Mouse (Mus musculus): ENCODE results near the gene Gm48551.

- no peak for TF ChIP-seq POLR2A (IDR thresholded peaks at IDR 0.05; ENCODE audit: extremely low read depth, insufficient read depth, low read length)
- TF ChIP-seq CTCF (IDR thresholded peaks at IDR 0.05; ENCODE audit: extremely low read depth, insufficient read depth, low read length): no peak
Observed at GRCm38 (mm10) chr10:81349146-81349545, 35.1 kb upstream of the Gm48551 start.
